Mouse (Mus musculus) intestine, postnatal 0 days (tissue): ENCODE results near the gene Pax6. TPM values are rescaled to one million over a fixed set of nuclear protein-coding genes. Genes with fewer than 3 reads are reported as not detected.

ENCODE experiments used
- ATAC-seq: fragments of 200-750 bp; cut with Nextera tagmentation; 2 replicates; pipeline ENCODE4 v1.8.0; 2017; ENCODE audit warnings: mild to moderate bottlenecking, moderate TSS enrichment, moderate library complexity
- H3K27ac ChIP-seq: fragments of 300-500 bp; sonication (generic); 2 replicates; pipeline ENCODE4 v1.5.1; 2014; ENCODE audit warnings: mild to moderate bottlenecking, low read depth, low read length, moderate library complexity
- H3K27me3 ChIP-seq: fragments of 300-500 bp; sonication (generic); replicated peaks from 2 replicates; pipeline ENCODE4 v1.6.1; 2014; ENCODE audit warnings: low read length, mixed read lengths; ENCODE audit not compliant: control insufficient read depth, insufficient read depth
- H3K36me3 ChIP-seq: fragments of 300-500 bp; sonication (generic); 2 replicates; pipeline ENCODE4 v1.6.1; 2014; ENCODE audit warnings: mild to moderate bottlenecking, moderate library complexity; ENCODE audit not compliant: control insufficient read depth, insufficient read depth
- H3K4me1 ChIP-seq: fragments of 300-500 bp; sonication (generic); replicated peaks from 2 replicates; pipeline ENCODE4 v1.6.1; 2014; ENCODE audit warnings: antibody characterized with exemption, low read length, mixed read lengths; ENCODE audit not compliant: control insufficient read depth, insufficient read depth
- H3K4me2 ChIP-seq: fragments of 300-500 bp; sonication (generic); replicated peaks from 2 replicates; pipeline ENCODE4 v1.6.1; 2014; ENCODE audit warnings: low read depth, mild to moderate bottlenecking, moderate library complexity
- H3K4me3 ChIP-seq: fragments of 300-500 bp; sonication (generic); 2 replicates; pipeline ENCODE4 v1.5.1; 2014; ENCODE audit warnings: low read depth, low read length
- H3K9ac ChIP-seq: fragments of 300-500 bp; sonication (generic); 2 replicates; pipeline ENCODE4 v1.6.1; 2014; ENCODE audit warnings: mild to moderate bottlenecking, low read depth, low read length
- H3K9me3 ChIP-seq: fragments of 300-500 bp; sonication (generic); 2 replicates; pipeline ENCODE4 v1.6.1; 2016; ENCODE audit warnings: mixed run types; ENCODE audit not compliant: control insufficient read depth
- CTCF ChIP-seq: sonication (generic); IDR thresholded peaks from 2 replicates; pipeline ENCODE4 v1.5.1; 2016; ENCODE audit warnings: low read depth, mild to moderate bottlenecking, control low read depth, antibody characterized with exemption, moderate library complexity
- WGBS: fragments of 180-500 bp; shearing (Covaris S2); extraction: QIAGEN DNeasy Blood & Tissue Kit; methylation state at CpG from one replicate; pipeline ENCODE4 v1.1.7; 2014; 5-methylcytosine and 5-hydroxymethylcytosine counted together
- polyA plus RNA-seq: library from polyadenylated mRNA; unstranded; fragments of >200 nt; fragmentation: Nextera tagmentation; extraction: Ambion mirVana; gene quantifications from 2 replicates; pipeline ENCODE4 v1.2.1, GENCODE M21; 2015

The Pax6 gene
- polyA plus RNA-seq, 1 experiment from 2014 or later, result 0.43 TPM

DNA sequence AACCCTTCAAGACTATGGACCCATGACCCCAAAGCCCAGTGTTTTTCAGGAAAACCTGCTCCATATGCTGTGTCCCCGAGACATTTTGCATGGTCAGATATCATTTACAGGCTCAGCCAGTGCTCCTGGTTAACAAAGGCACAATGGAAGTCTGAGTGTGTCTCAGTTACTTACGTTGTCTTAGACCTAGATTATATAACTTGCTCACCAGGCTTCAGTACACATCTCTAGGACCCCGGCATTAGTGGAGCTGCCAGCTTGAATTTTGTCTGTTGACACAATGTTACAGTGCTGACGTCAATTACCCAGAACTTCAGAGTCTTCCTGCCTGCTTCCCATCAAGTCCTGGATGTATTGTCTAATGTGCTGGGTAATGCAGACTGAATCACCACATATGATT lies 33.1 kb downstream of the Pax6 start:
- WGBS, result 65% methylated on average over 4 of the region's 4 CpGs
- no peak for TF ChIP-seq CTCF
- ATAC-seq, result no peak

DNA sequence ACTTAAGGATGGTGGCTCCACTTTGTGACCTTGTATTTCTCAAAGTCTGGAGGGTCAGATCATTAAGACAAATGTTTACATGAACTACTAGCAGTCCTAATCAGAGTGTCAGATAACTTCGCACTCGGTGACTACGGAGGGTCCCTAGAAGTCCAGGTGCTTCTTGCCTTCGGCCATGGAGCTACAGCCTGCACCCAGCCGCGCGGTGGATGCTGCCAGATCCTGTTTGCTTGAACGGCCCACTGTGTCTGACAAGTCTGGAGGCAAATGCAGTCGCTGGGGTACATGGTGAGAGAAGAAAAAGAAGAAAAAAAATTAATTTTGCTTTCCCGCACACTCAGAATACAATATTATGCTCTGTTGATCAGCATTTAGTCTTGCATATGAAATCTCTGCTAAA lies 33.9 kb downstream of the Pax6 start:
- H3K36me3 ChIP-seq, result no peaks in the 10 kb centered on the region; the same call in 1 of the 2 replicates
- H3K4me2 ChIP-seq, result no peak overlapping the region
- H3K27me3 ChIP-seq, result no peaks in the 10 kb centered on the region
- 67% methylated on average over 10 of the region's 10 CpGs for WGBS
- no peaks in the 10 kb centered on the region for H3K4me1 ChIP-seq
- no peak overlapping the region for H3K9ac ChIP-seq
- ATAC-seq, result no peak
- H3K4me3 ChIP-seq, result no peak overlapping the region
- no peaks in the 10 kb centered on the region for H3K9me3 ChIP-seq
- TF ChIP-seq CTCF, result no peak
- no peak overlapping the region for H3K27ac ChIP-seq

More for the DNA sequence above, 33.1 kb downstream of the Pax6 start:
- Histone ChIP-seq H3K9ac (no peak overlapping the region), H3K4me3 (no peak overlapping the region), H3K36me3 (no peaks in the 10 kb centered on the region; the same call in 1 of the 2 replicates), H3K27me3 (no peaks in the 10 kb centered on the region), H3K27ac (no peak overlapping the region), H3K9me3 (no peaks in the 10 kb centered on the region), H3K4me1 (no peaks in the 10 kb centered on the region), H3K4me2 (no peak overlapping the region)

DNA sequence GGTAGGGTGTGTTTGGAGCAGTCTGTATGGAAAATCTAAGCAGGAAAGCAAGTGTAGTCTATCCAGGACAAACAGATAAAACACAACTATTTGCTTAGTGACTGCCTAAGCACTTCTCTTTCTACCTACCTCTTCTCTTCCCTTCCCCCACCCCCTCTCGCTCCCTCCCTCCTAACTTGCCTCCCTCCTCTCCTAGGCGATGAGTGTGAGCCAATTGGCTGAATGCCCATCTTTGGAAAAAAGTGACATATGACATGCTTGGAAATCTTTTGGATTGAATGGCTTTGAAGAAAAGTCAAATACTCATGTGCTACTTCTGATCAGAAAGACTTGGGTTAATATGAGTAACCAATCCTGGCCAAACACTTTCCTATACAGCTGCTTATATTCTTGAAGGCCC lies 36.6 kb downstream of the Pax6 start:
- no peaks in the 10 kb centered on the region for H3K27me3 ChIP-seq
- H3K36me3 ChIP-seq, result no peaks in the 10 kb centered on the region; the same call in 1 of the 2 replicates
- ATAC-seq, result no peak
- H3K4me2 ChIP-seq, result no peak overlapping the region
- H3K27ac ChIP-seq, result no peak overlapping the region
- no peaks in the 10 kb centered on the region for H3K9me3 ChIP-seq
- H3K9ac ChIP-seq, result no peak overlapping the region
- H3K4me1 ChIP-seq, result no peaks in the 10 kb centered on the region
- no peak for TF ChIP-seq CTCF
- 59% methylated on average over 2 of the region's 2 CpGs for WGBS
- no peak overlapping the region for H3K4me3 ChIP-seq

DNA sequence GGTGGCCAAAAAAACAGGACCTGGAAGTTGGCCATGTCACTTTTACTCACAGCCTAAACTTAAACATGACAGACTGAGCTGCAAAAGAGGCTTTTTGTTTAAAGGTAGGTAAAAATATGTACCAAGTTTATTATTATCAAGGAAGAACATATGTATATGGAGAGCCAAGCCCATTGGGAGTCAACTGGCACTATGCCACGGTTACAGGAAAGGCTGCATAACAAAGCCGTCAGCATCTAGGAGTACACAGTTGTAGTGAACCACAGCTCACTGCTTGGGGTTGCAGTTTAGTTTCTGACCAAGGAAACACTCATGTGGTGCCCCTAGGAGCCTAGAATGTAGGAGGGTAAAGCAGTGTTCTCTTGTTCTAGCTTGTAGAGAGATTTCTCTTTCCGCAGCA lies 40.4 kb downstream of the Pax6 start:
- no peaks in the 10 kb centered on the region for H3K27me3 ChIP-seq
- no peak for TF ChIP-seq CTCF
- no peak overlapping the region for H3K27ac ChIP-seq
- H3K9ac ChIP-seq, result no peak overlapping the region
- 83% methylated on average over 3 of the region's 3 CpGs for WGBS
- H3K36me3 ChIP-seq, result no peaks in the 10 kb centered on the region
- ATAC-seq, result no peak
- no peaks in the 10 kb centered on the region for H3K9me3 ChIP-seq
- H3K4me3 ChIP-seq, result no peak overlapping the region
- no peaks in the 10 kb centered on the region for H3K4me1 ChIP-seq
- no peak overlapping the region for H3K4me2 ChIP-seq

DNA sequence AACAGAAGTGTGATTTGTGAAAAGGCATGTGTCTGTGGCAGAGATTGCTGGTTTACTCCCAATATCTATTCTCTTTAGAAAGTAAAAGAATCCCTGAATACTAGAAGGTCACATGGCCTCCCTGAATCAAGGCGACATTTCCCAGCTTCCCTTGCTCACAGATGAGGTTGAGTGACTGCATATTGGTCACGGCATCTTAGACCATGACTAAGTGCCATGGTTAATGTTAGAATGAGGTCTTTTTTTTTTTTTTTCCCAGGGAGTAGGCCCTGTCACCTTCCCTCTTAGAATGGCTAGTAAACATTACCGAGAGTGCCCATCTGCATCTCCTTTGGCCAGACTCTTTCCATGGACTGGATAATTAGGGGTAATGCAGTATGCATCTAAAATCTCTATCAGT lies 41.8 kb downstream of the Pax6 start:
- H3K9ac ChIP-seq, result no peak overlapping the region
- H3K4me2 ChIP-seq, result no peak overlapping the region
- no peak for TF ChIP-seq CTCF
- no peaks in the 10 kb centered on the region for H3K27me3 ChIP-seq
- no peak for ATAC-seq
- no peaks in the 10 kb centered on the region for H3K9me3 ChIP-seq
- no peaks in the 10 kb centered on the region for H3K36me3 ChIP-seq
- H3K4me1 ChIP-seq, result no peaks in the 10 kb centered on the region
- H3K4me3 ChIP-seq, result no peak overlapping the region
- WGBS, result 87% methylated on average over 3 of the region's 3 CpGs
- no peak overlapping the region for H3K27ac ChIP-seq

DNA sequence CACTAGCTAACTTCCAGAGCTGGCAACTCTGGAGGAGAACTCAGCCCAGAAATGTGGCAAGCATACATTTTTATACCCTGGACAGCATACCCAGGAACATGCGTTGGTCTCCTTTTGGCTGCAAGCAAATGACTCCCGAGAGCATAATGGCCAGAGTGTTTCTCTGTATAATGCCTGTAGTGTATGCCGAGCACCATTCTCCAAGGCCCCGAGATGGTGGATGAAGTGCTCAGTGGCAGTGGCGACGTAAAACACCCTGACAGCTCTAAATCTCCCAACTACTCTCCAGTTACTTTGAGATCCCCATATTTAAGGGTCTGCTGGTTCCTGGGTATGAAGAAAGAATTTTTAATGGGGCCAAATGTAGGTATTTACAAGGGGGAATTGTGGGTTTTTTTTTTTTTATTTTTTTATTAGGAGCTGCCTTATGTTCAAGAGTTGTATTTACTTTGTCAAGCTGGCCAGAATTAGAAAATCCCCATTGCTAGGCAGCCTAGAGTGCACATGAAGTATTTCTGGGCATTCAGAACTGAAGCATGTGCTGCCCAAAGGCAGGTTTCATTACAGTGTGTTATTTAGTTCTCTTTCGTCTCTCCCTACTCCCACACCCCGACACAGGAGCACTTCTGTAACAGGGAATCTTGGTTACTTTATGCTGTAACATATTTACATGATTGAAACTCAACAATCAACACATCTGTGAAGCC lies 46.9 kb downstream of the Pax6 start:
- WGBS, result 81% methylated on average over 8 of the region's 8 CpGs
- Histone ChIP-seq H3K27me3 (no peaks in the 10 kb centered on the region), H3K4me1 (no peaks in the 10 kb centered on the region), H3K36me3 (no peaks in the 10 kb centered on the region), H3K9ac (no peak overlapping the region), H3K9me3 (no peaks in the 10 kb centered on the region), H3K27ac (no peak overlapping the region), H3K4me3 (no peak overlapping the region), H3K4me2 (no peak overlapping the region)
- no peak for TF ChIP-seq CTCF
- no peak for ATAC-seq
